Mouse (Mus musculus) G1E-ER4 (cell line): ENCODE measurements around the gene Cd163. TPM values are rescaled to one million over a fixed set of nuclear protein-coding genes. Genes with fewer than 3 reads are reported as not detected.
A peak's percentile ranks its signal among the peaks of the same experiment; 100 is the strongest.

Experiments
- GATA1 ChIP-seq: IDR thresholded peaks from one replicate; pipeline ENCODE4 v1.8.0; 2012; ENCODE audit warnings: low read length, inconsistent platforms
- polyA plus RNA-seq: library from polyadenylated mRNA; stranded (reverse); fragments of >175 nt; gene quantifications from 2 replicates; pipeline ENCODE4 v1.2.3, GENCODE M21; 2012

Cd163 gene
- polyA plus RNA-seq, 1 experiment = not detected

GRCm38 (mm10) chr6:124329622-124330021, 25.2 kb downstream of the Cd163 start:
- TF ChIP-seq GATA1 = no peak

GRCm38 (mm10) chr6:124345096-124345495, 40.6 kb downstream of the Cd163 start:
- no peak for TF ChIP-seq GATA1

- TF ChIP-seq GATA1 = no peak
Measured at GRCm38 (mm10) chr6:124346613-124347012, 42.2 kb downstream of the Cd163 start.

GRCm38 (mm10) chr6:124353246-124353645, 48.8 kb downstream of the Cd163 start:
- no peak for TF ChIP-seq GATA1

GRCm38 (mm10) chr6:124358953-124359352, 54.5 kb downstream of the Cd163 start:
- TF ChIP-seq GATA1 = no peak

GRCm38 (mm10) chr6:124360549-124360948, 56.1 kb downstream of the Cd163 start:
- TF ChIP-seq GATA1 = no peak

GRCm38 (mm10) chr6:124364328-124364727, 59.9 kb downstream of the Cd163 start:
- no peak for TF ChIP-seq GATA1

- no peak for TF ChIP-seq GATA1
Measured at GRCm38 (mm10) chr6:124373584-124374206, 69.2 kb downstream of the Cd163 start.

GRCm38 (mm10) chr6:124374683-124375082, 70.2 kb downstream of the Cd163 start:
- TF ChIP-seq GATA1 = peak; percentile 12

GRCm38 (mm10) chr6:124375435-124375884, 71.0 kb downstream of the Cd163 start:
- peak; percentile 96 for TF ChIP-seq GATA1

- TF ChIP-seq GATA1 = no peak
Measured at GRCm38 (mm10) chr6:124376311-124376710, 71.9 kb downstream of the Cd163 start.

- no peak for TF ChIP-seq GATA1
Measured at GRCm38 (mm10) chr6:124377494-124378255, 73.2 kb downstream of the Cd163 start.

GRCm38 (mm10) chr6:124379331-124379730, 74.9 kb downstream of the Cd163 start:
- TF ChIP-seq GATA1 = no peak

Other genes starting within 250 kb of the Cd163 start
- not detected in 2 replicates for gene Vmn2r27, start 72.8 kb upstream of the Cd163 start, polyA plus RNA-seq
- gene Pex5, start 110.4 kb downstream of the Cd163 start, polyA plus RNA-seq = 19.7 and 31.2 TPM in 2 replicates
- 49.1 and 65.4 TPM in 2 replicates for gene Clstn3, start 160.1 kb downstream of the Cd163 start, polyA plus RNA-seq
- not detected in 2 replicates for gene C1rl, start 188.5 kb downstream of the Cd163 start, polyA plus RNA-seq
- gene C1ra, start 207.7 kb downstream of the Cd163 start, polyA plus RNA-seq = not detected in 2 replicates
- not detected in 2 replicates for gene C1s1, start 237.7 kb downstream of the Cd163 start, polyA plus RNA-seq